Mouse (Mus musculus) MEL (cell line): ENCODE data around the gene Dnajb8. TPM values are rescaled to one million over a fixed set of nuclear protein-coding genes. Genes with fewer than 3 reads are reported as not detected.

Experiments used
- DNase-seq: peaks from one replicate; pipeline ENCODE4 v3.0.0; 2011; ENCODE audit warnings: low read depth, low spot score
- H3K27ac ChIP-seq: 2 replicates; pipeline ENCODE4 v1.5.1; 2012; ENCODE audit warnings: low read depth, mild to moderate bottlenecking, control low read depth, low read length, moderate library complexity; ENCODE audit not compliant: control insufficient read depth
- H3K27me3 ChIP-seq, 2 experiments: fragments of 150-350 bp in 1 of 2; sonication (generic) in 1 of 2; 2 replicates each; pipeline ENCODE4 v1.6.1; 2012; ENCODE audit warnings: low read length in 2 of 2, mild to moderate bottlenecking in 2 of 2, improper control_type of control experiment in 1 of 2, moderate library complexity in 1 of 2; ENCODE audit not compliant: insufficient read depth in 2 of 2, control insufficient read depth in 1 of 2
- H3K36me3 ChIP-seq, 2 experiments: 2 replicates each; pipeline ENCODE4 v1.6.1; 2012 to 2014; ENCODE audit warnings: low read length in 2 of 2, improper control_type of control experiment in 1 of 2, inconsistent platforms in 1 of 2, mild to moderate bottlenecking in 1 of 2; ENCODE audit not compliant: insufficient read depth in 2 of 2, control insufficient read depth in 1 of 2
- H3K4me1 ChIP-seq, 2 experiments: fragments of 150-350 bp in 1 of 2; sonication (generic) in 1 of 2; 2 replicates each; pipeline ENCODE4 v1.6.1; 2012; ENCODE audit warnings: low read length in 2 of 2, improper control_type of control experiment in 1 of 2, mild to moderate bottlenecking in 1 of 2; ENCODE audit not compliant: insufficient read depth in 2 of 2, control insufficient read depth in 1 of 2
- H3K4me3 ChIP-seq, 2 experiments: fragments of 150-350 bp in 1 of 2; sonication (generic) in 1 of 2; 2 replicates each; pipeline ENCODE4 v1.5.1; 2012; ENCODE audit warnings: low read depth in 2 of 2, low read length in 2 of 2, mild to moderate bottlenecking in 2 of 2, moderate library complexity in 2 of 2, control low read depth in 1 of 2, improper control_type of control experiment in 1 of 2; ENCODE audit not compliant: control insufficient read depth in 1 of 2, insufficient read depth in 1 of 2
- H3K79me2 ChIP-seq: 2 replicates; pipeline ENCODE4 v1.6.1; 2012; ENCODE audit warnings: mild to moderate bottlenecking, low read length, moderate library complexity; ENCODE audit not compliant: control insufficient read depth, poor library complexity, insufficient read depth
- H3K9ac ChIP-seq: 2 replicates; pipeline ENCODE4 v1.6.1; 2012; ENCODE audit warnings: low read depth, mild to moderate bottlenecking, control low read depth, low read length, moderate library complexity; ENCODE audit not compliant: control insufficient read depth, poor library complexity, severe bottlenecking
- H3K9me3 ChIP-seq: fragments of 150-350 bp; sonication (generic); replicated peaks from 2 replicates; pipeline ENCODE4 v1.6.1; 2012; ENCODE audit warnings: mild to moderate bottlenecking, low read length, improper control_type of control experiment, moderate library complexity; ENCODE audit not compliant: insufficient read depth
- BHLHE40 ChIP-seq: IDR thresholded peaks from 2 replicates; pipeline ENCODE4 v1.6.1; 2012; ENCODE audit warnings: low read depth, mild to moderate bottlenecking, inconsistent platforms, low read length, improper control_type of control experiment, borderline replicate concordance
- CHD1 ChIP-seq: IDR thresholded peaks from 2 replicates; pipeline ENCODE4 v1.6.1; 2012; ENCODE audit warnings: low read depth, mild to moderate bottlenecking, inconsistent platforms, low read length, improper control_type of control experiment
- CTCF ChIP-seq, 3 experiments: IDR thresholded peaks in 2 of 3; conservative IDR thresholded peaks in 1 of 3; 2 replicates each; pipeline ENCODE4 v1.5.1; 2011 to 2012; ENCODE audit warnings: low read length in 3 of 3, low read depth in 2 of 3, mild to moderate bottlenecking in 2 of 3, improper control_type of control experiment in 1 of 3, inconsistent platforms in 1 of 3, mixed read lengths in 1 of 3, moderate library complexity in 1 of 3; ENCODE audit not compliant: control insufficient read depth in 1 of 3, insufficient read depth in 1 of 3, poor library complexity in 1 of 3, severe bottlenecking in 1 of 3
- EP300 ChIP-seq, 2 experiments: IDR thresholded peaks; 2 replicates each; pipeline ENCODE4 v1.6.1; 2011; ENCODE audit warnings: improper control_type of control experiment in 2 of 2, low read length in 2 of 2, low read depth in 1 of 2, mild to moderate bottlenecking in 1 of 2
- ETS1 ChIP-seq: IDR thresholded peaks from 2 replicates; pipeline ENCODE4 v1.6.1; 2012; ENCODE audit warnings: low read depth, mild to moderate bottlenecking, inconsistent platforms, low read length, improper control_type of control experiment, moderate library complexity
- KAT2A ChIP-seq: conservative IDR thresholded peaks from 2 replicates; pipeline ENCODE4 v1.6.1; 2012; ENCODE audit warnings: low read depth, low read length, improper control_type of control experiment, inconsistent platforms
- MAX ChIP-seq: IDR thresholded peaks from 2 replicates; pipeline ENCODE4 v1.6.1; 2011; ENCODE audit warnings: low read length, improper control_type of control experiment
- MAZ ChIP-seq: IDR thresholded peaks from 2 replicates; pipeline ENCODE4 v1.6.1; 2012; ENCODE audit warnings: low read depth, mild to moderate bottlenecking, inconsistent platforms, low read length, improper control_type of control experiment
- MEF2A ChIP-seq: IDR thresholded peaks from 2 replicates; pipeline ENCODE4 v1.6.1; 2014; ENCODE audit warnings: low read depth, mild to moderate bottlenecking, inconsistent platforms, low read length, improper control_type of control experiment; ENCODE audit not compliant: poor library complexity, insufficient replicate concordance, severe bottlenecking; ENCODE audit errors: extremely low read depth
- MXI1 ChIP-seq: IDR thresholded peaks from 2 replicates; pipeline ENCODE4 v1.6.1; 2011; ENCODE audit warnings: mild to moderate bottlenecking, low read depth, low read length, improper control_type of control experiment
- MYB ChIP-seq: IDR thresholded peaks from 2 replicates; pipeline ENCODE4 v1.6.1; 2011; ENCODE audit warnings: mild to moderate bottlenecking, low read depth, low read length, improper control_type of control experiment
- MYC ChIP-seq: IDR thresholded peaks from 2 replicates; pipeline ENCODE4 v1.6.1; 2011; ENCODE audit warnings: low read depth, mild to moderate bottlenecking, low read length, improper control_type of control experiment, moderate library complexity
- POLR2A ChIP-seq, 2 experiments: IDR thresholded peaks; 2 replicates each; pipeline ENCODE4 v1.6.1; 2011 to 2012; ENCODE audit warnings: low read length in 2 of 2, mild to moderate bottlenecking in 2 of 2, control low read depth in 1 of 2, improper control_type of control experiment in 1 of 2, low read depth in 1 of 2, moderate library complexity in 1 of 2; ENCODE audit not compliant: control insufficient read depth in 1 of 2, insufficient read depth in 1 of 2, poor library complexity in 1 of 2
- POLR2AphosphoS5 ChIP-seq: IDR thresholded peaks from 2 replicates; pipeline ENCODE4 v1.6.1; 2012; ENCODE audit warnings: low read depth, borderline replicate concordance, mild to moderate bottlenecking, inconsistent platforms, low read length, moderate library complexity, mixed read lengths
- RAD21 ChIP-seq: IDR thresholded peaks from 2 replicates; pipeline ENCODE4 v1.6.1; 2011; ENCODE audit warnings: mild to moderate bottlenecking, low read depth, low read length, improper control_type of control experiment
- RCOR1 ChIP-seq: IDR thresholded peaks from 2 replicates; pipeline ENCODE4 v1.6.1; 2012; ENCODE audit warnings: low read depth, mild to moderate bottlenecking, inconsistent platforms, low read length, improper control_type of control experiment
- SMC3 ChIP-seq: IDR thresholded peaks from 2 replicates; pipeline ENCODE4 v1.6.1; 2011; ENCODE audit warnings: low read depth, low read length, improper control_type of control experiment
- TBP ChIP-seq: IDR thresholded peaks from 2 replicates; pipeline ENCODE4 v1.8.0; 2011; ENCODE audit warnings: low read depth, low read length, improper control_type of control experiment
- UBTF ChIP-seq: IDR thresholded peaks from 2 replicates; pipeline ENCODE4 v1.6.1; 2012; ENCODE audit warnings: low read depth, mild to moderate bottlenecking, inconsistent platforms, low read length, improper control_type of control experiment, moderate library complexity, borderline replicate concordance; ENCODE audit not compliant: insufficient read depth
- USF1 ChIP-seq: IDR thresholded peaks from 2 replicates; pipeline ENCODE4 v1.6.1; 2014; ENCODE audit warnings: low read depth, mild to moderate bottlenecking, inconsistent platforms, low read length, improper control_type of control experiment, moderate library complexity
- USF2 ChIP-seq, 2 experiments: IDR thresholded peaks; 2 replicates each; pipeline ENCODE4 v1.6.1; 2011 to 2012; ENCODE audit warnings: improper control_type of control experiment in 2 of 2, low read length in 2 of 2, borderline replicate concordance in 1 of 2, inconsistent platforms in 1 of 2, low read depth in 1 of 2, mild to moderate bottlenecking in 1 of 2; ENCODE audit not compliant: insufficient read depth in 1 of 2
- ZC3H11A ChIP-seq: IDR thresholded peaks from 2 replicates; pipeline ENCODE4 v1.6.1; 2012; ENCODE audit warnings: low read depth, mild to moderate bottlenecking, inconsistent platforms, low read length, improper control_type of control experiment
- ZMIZ1 ChIP-seq: IDR thresholded peaks from 2 replicates; pipeline ENCODE4 v1.6.1; 2012; ENCODE audit warnings: low read depth, mild to moderate bottlenecking, inconsistent platforms, low read length, improper control_type of control experiment, moderate library complexity
- ZNF384 ChIP-seq: IDR thresholded peaks from 2 replicates; pipeline ENCODE4 v1.6.1; 2012; ENCODE audit warnings: low read depth, mild to moderate bottlenecking, inconsistent platforms, low read length, improper control_type of control experiment
- polyA plus RNA-seq, 2 experiments: library from polyadenylated mRNA; stranded (reverse) in 1 of 2; unstranded in 1 of 2; fragments of >175 nt in 1 of 2; fragments of >200 nt in 1 of 2; gene quantifications; 2 replicates each; pipeline versions ENCODE4 v1.2.1 to v1.2.4; 2012; ENCODE audit warnings: low replicate concordance in 2 of 2, low read depth in 1 of 2; ENCODE audit not compliant: insufficient read length in 2 of 2, insufficient read depth in 1 of 2, missing spikeins in 1 of 2
- total RNA-seq: library from RNA; depleted of rRNA; stranded (reverse); fragments of 300-350 nt; gene quantifications from 2 replicates; pipeline ENCODE4 v1.2.3, GENCODE M21; 2012

Gene Dnajb8
- total and polyA plus RNA-seq, 3 experiments: not detected

GRCm38 (mm10) chr6:88210182-88210581 is 11.9 kb upstream of the Dnajb8 start:
- no peaks in the 10 kb centered on the region for H3K79me2 ChIP-seq
- no peaks in the 10 kb centered on the region for H3K9me3 ChIP-seq
- H3K4me3 ChIP-seq: no peak overlapping the region
- H3K4me1 ChIP-seq: peaks cover 0 to 5% of the 10 kb centered on the region in 2 experiments; a peak in 2 of 4 replicates
- TF ChIP-seq BHLHE40 (no peak), POLR2A (IDR thresholded peaks at IDR 0.05; ENCODE audit: control insufficient read depth in 1 of 2, insufficient read depth in 1 of 2, low read depth in 1 of 2, low read length in 2 of 2, poor library complexity in 1 of 2) (no peak), MYC (no peak), MEF2A (no peak), RCOR1 (no peak), MYB (no peak), ZNF384 (no peak), CHD1 (no peak), EP300 (IDR thresholded peaks at IDR 0.05; ENCODE audit: low read depth in 1 of 2, low read length in 2 of 2) (no peak), USF1 (no peak), MAX (no peak), ZMIZ1 (no peak), TBP (no peak), SMC3 (no peak)
- no peak overlapping the region for H3K9ac ChIP-seq
- DNase-seq: no peak
- H3K27ac ChIP-seq: no peak overlapping the region
- H3K27me3 ChIP-seq: no peaks in the 10 kb centered on the region
- H3K36me3 ChIP-seq: no peaks in the 10 kb centered on the region

GRCm38 (mm10) chr6:88215797-88216196 is 6.3 kb upstream of the Dnajb8 start:
- no peak overlapping the region for H3K9ac ChIP-seq
- H3K27me3 ChIP-seq: no peaks in the 10 kb centered on the region
- no peak overlapping the region for H3K27ac ChIP-seq
- H3K79me2 ChIP-seq: no peaks in the 10 kb centered on the region
- H3K9me3 ChIP-seq: no peaks in the 10 kb centered on the region
- H3K36me3 ChIP-seq: no peaks in the 10 kb centered on the region
- H3K4me1 ChIP-seq: peaks cover 0 to 5% of the 10 kb centered on the region in 2 experiments; a peak in 2 of 4 replicates
- no peak for DNase-seq
- H3K4me3 ChIP-seq: no peak overlapping the region
- TF ChIP-seq ZNF384 (no peak), USF2 (IDR thresholded peaks at IDR 0.05; ENCODE audit: borderline replicate concordance in 1 of 2, insufficient read depth in 1 of 2, low read depth in 1 of 2, low read length in 2 of 2) (no peak), RAD21 (no peak), ZC3H11A (no peak), MEF2A (no peak), MAZ (no peak), UBTF (no peak), POLR2AphosphoS5 (no peak), CTCF (IDR thresholded peaks at IDR 0.05 in 2 of 3, conservative IDR thresholded peaks at IDR 0.05 in 1 of 3; ENCODE audit: control insufficient read depth in 1 of 3, insufficient read depth in 1 of 3, low read depth in 2 of 3, low read length in 3 of 3, poor library complexity in 1 of 3, severe bottlenecking in 1 of 3) (no peak), KAT2A (no peak), MXI1 (no peak), MYC (no peak), ETS1 (no peak)
